Mouse (Mus musculus): Measurements from ENCODE around the gene Rxfp3.

DNA sequence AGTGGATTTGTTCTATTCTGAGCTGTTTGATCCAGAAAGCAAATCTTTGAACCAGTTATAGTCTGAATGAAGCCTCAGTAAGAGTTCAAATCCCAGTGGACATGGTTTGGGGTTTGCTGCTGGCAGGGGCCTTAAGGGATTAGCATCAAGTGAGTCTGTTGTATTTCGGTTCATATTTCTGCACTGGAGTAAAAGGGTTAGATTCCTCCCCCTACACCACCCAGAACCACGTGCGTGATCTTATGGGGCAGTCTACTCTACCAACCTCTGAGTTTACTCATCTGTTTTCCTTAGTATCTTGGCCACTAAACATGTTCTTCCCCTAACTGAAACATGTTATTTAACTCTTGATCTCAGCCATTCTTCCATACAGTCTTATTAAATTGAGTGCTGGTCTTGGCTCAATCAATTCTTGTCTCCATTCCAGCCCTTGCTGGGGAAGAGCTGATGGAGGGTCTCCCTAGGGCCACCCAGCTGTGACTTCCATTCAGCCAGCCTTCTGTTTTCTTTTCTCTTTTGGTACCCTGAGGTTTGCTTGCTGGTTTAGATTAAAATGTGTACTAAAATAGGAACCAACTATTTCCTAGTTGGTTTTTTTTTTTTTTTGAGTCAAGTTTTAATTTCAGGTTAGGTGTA is 38.1 kb upstream of the Rxfp3 start:
- no peak for TF ChIP-seq GATA1 (IDR thresholded peaks at IDR 0.05; ENCODE audit: borderline replicate concordance, low read length)
- TF ChIP-seq FLI1 (IDR thresholded peaks at IDR 0.05; ENCODE audit: low read length): no peak

Measured in megakaryocyte, embryonic 14.5 days (primary cell).